Mouse (Mus musculus) forebrain, embryonic 16.5 days (tissue): ENCODE data around the gene Itk. TPM values are rescaled to one million over a fixed set of nuclear protein-coding genes. Genes with fewer than 3 reads are reported as not detected.

Source experiments
- ATAC-seq: fragments of 200-750 bp; cut with Nextera tagmentation; 2 replicates; pipeline ENCODE4 v1.8.0; 2017; ENCODE audit warnings: mild to moderate bottlenecking, moderate library complexity
- H3K27ac ChIP-seq: fragments of 300-500 bp; sonication (generic); 2 replicates; pipeline ENCODE4 v1.5.1; 2014; ENCODE audit warnings: low read length, control low read depth
- H3K27me3 ChIP-seq: fragments of 300-500 bp; sonication (generic); replicated peaks from 2 replicates; pipeline ENCODE4 v1.6.1; 2014; ENCODE audit warnings: low read length; ENCODE audit not compliant: control insufficient read depth, insufficient read depth
- H3K36me3 ChIP-seq: fragments of 300-500 bp; sonication (generic); 2 replicates; pipeline ENCODE4 v1.6.1; 2014; ENCODE audit not compliant: control insufficient read depth, insufficient read depth
- H3K4me1 ChIP-seq: fragments of 300-500 bp; sonication (generic); replicated peaks from 2 replicates; pipeline ENCODE4 v1.6.1; 2014; ENCODE audit warnings: low read length; ENCODE audit not compliant: control insufficient read depth, insufficient read depth
- H3K4me2 ChIP-seq: fragments of 300-500 bp; sonication (generic); 2 replicates; pipeline ENCODE4 v1.6.1; 2014; ENCODE audit warnings: mild to moderate bottlenecking, low read length, control low read depth
- H3K4me3 ChIP-seq: fragments of 300-500 bp; sonication (generic); replicated peaks from 2 replicates; pipeline ENCODE4 v1.5.1; 2014; ENCODE audit warnings: mild to moderate bottlenecking, low read length, control low read depth
- H3K9ac ChIP-seq: fragments of 300-500 bp; sonication (generic); replicated peaks from 2 replicates; pipeline ENCODE4 v1.6.1; 2014; ENCODE audit warnings: low read depth, low read length, control low read depth
- H3K9me3 ChIP-seq: fragments of 300-500 bp; sonication (generic); 2 replicates; pipeline ENCODE4 v1.6.1; 2016; ENCODE audit warnings: low read length; ENCODE audit not compliant: control insufficient read depth
- WGBS: fragments of 180-500 bp; shearing (Covaris S2); extraction: QIAGEN DNeasy Blood & Tissue Kit; methylation state at CpG from one replicate; pipeline ENCODE4 v1.1.7; 2014; 5-methylcytosine and 5-hydroxymethylcytosine counted together
- polyA plus RNA-seq: library from polyadenylated mRNA; unstranded; fragments of >200 nt; fragmentation: Nextera tagmentation; extraction: Ambion mirVana; gene quantifications from 2 replicates; pipeline ENCODE4 v1.2.1, GENCODE M21; 2015

The Itk gene
- polyA plus RNA-seq, 1 experiment from 2014 or later, result not detected

DNA sequence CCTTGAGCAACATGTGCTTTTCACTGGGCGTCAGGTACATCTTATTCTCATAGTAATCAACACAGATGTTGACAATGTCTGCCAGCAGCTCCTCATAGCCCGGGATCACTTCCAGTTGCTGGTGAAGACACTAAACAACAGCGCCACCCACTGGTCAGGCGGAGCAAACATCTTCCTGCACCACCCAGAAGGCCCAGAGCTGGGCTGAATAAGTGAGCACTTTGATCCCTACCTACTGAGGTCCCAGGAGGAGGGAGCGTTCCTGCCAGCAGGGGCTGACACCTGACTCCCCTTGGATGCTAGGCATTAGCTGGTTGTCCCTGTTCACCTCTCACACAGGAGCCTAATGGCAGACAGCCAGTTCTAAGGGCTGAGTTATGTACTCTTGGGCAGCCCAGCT is 112.5 kb downstream of the Itk start:
- H3K9ac ChIP-seq, result no peak overlapping the region
- no peak for ATAC-seq
- 40% methylated on average over 5 of the region's 5 CpGs for WGBS
- no peaks in the 10 kb centered on the region for H3K9me3 ChIP-seq
- H3K4me2 ChIP-seq, result no peak overlapping the region
- H3K4me3 ChIP-seq, result no peak overlapping the region
- no peaks in the 10 kb centered on the region for H3K4me1 ChIP-seq
- no peak overlapping the region for H3K27ac ChIP-seq
- peaks cover 50% of the 10 kb centered on the region for H3K36me3 ChIP-seq
- H3K27me3 ChIP-seq, result no peaks in the 10 kb centered on the region

DNA sequence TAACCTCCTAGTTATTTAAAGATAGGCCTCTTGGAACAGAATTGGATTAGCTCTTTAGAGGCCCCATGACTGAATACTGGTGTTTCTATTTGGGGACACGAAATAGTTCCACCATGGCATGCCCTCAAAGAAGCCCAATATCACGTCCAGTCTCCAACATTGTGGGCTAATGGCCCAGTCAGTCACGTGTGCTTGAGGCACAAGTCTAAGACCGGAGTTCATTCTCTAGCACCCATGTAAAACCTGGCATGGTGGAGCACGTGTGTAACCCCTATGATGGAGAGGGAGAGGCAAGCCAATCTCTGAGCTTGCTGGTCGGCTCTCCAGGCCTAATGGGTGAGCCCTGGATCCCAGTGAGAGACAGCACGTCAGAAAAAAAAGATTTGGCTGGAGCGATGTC is 113.1 kb downstream of the Itk start:
- H3K4me2 ChIP-seq, result no peak overlapping the region
- H3K27me3 ChIP-seq, result no peaks in the 10 kb centered on the region
- H3K36me3 ChIP-seq, result peaks cover 47% of the 10 kb centered on the region
- no peak overlapping the region for H3K4me3 ChIP-seq
- WGBS, result 92% methylated on average over 8 of the region's 8 CpGs
- no peaks in the 10 kb centered on the region for H3K4me1 ChIP-seq
- H3K27ac ChIP-seq, result no peak overlapping the region
- ATAC-seq, result no peak
- H3K9me3 ChIP-seq, result no peaks in the 10 kb centered on the region
- no peak overlapping the region for H3K9ac ChIP-seq

DNA sequence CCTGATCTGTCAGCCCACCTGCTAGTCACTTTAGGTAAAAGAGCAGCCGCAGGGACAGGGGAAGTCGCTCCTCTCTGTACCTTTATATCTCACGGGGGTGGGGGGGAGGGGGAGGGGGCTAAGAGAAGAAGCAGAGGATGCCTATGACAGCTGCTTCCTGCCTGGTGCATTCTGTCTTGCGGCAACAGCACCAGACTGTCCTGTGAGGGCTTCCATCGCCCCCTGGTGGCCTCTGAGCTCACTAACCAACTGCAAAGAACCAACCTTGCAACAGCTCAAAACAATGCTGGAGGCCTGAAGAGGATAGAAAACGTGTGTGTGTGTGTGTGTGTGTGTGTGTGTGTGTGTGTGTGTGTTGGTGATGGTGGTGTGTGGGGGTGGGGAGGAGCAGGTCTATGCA is 114.0 kb downstream of the Itk start:
- no peaks in the 10 kb centered on the region for H3K4me1 ChIP-seq
- 14% methylated on average over 6 of the region's 6 CpGs for WGBS
- H3K4me2 ChIP-seq, result no peak overlapping the region
- H3K4me3 ChIP-seq, result no peak overlapping the region
- H3K36me3 ChIP-seq, result peaks cover 50% of the 10 kb centered on the region
- no peak overlapping the region for H3K27ac ChIP-seq
- no peaks in the 10 kb centered on the region for H3K27me3 ChIP-seq
- H3K9ac ChIP-seq, result no peak overlapping the region
- ATAC-seq, result peak; percentile 90
- H3K9me3 ChIP-seq, result no peaks in the 10 kb centered on the region

Other genes with a start within 250 kb of the Itk start
- 0.11 and 0.29 TPM in 2 replicates for gene Nipal4, start 223.0 kb downstream of the Itk start, polyA plus RNA-seq
- gene Fndc9, start 154.0 kb downstream of the Itk start, polyA plus RNA-seq, result 3.2 and 5.3 TPM in 2 replicates
- 88.4 and 91.4 TPM in 2 replicates for gene Cyfip2, start 76.7 kb downstream of the Itk start, polyA plus RNA-seq
- gene Fam71b, start 7.0 kb upstream of the Itk start, polyA plus RNA-seq, result not detected in 2 replicates
- gene Med7, start 47.4 kb upstream of the Itk start, polyA plus RNA-seq, result 73.1 and 88.4 TPM in 2 replicates
- 0.15 and 0.34 TPM in 2 replicates for gene Havcr2, start 65.4 kb upstream of the Itk start, polyA plus RNA-seq
- gene Gm12169, start 134.7 kb upstream of the Itk start, polyA plus RNA-seq, result not detected in 2 replicates
- not detected in 2 replicates for gene BC053393, start 182.0 kb upstream of the Itk start, polyA plus RNA-seq
- not detected in 2 replicates for gene Dppa1, start 239.7 kb upstream of the Itk start, polyA plus RNA-seq